Mouse (Mus musculus): ENCODE results near the gene Mzf1. TPM values are rescaled to one million over a fixed set of nuclear protein-coding genes. Genes with fewer than 3 reads are reported as not detected.
"Not testable (repeated sequence)": the region's sequence is repeated elsewhere in the genome, so short reads cannot be mapped to it uniquely, and the experiment has no call there.

Gene Mzf1
- 5.3 and 7.1 TPM in 2 replicates for polyA plus RNA-seq (2012; rRNA removed)
- polyA plus RNA-seq (2014; fragmentation: Nextera tagmentation; extraction: Ambion mirVana) = 1.9 and 2.5 TPM in 2 replicates

- ATAC-seq (ENCODE audit: low FRiP score, low read depth) = peak; percentile 98
- peak; percentile 96 for DNase-seq (ENCODE audit: low spot score)
- Histone ChIP-seq H3K4me3 (replicated peaks; ENCODE audit: low read length) (peak within 1 kb of the TSS; percentile 61), H3K9me3 (ENCODE audit: control insufficient read depth, low read length) (no peaks in the 10 kb centered on the region), H3K36me3 (ENCODE audit: control insufficient read depth, insufficient read depth, low read length) (no peaks in the 10 kb centered on the region), H3K27ac (replicated peaks; ENCODE audit: low read depth, low read length) (peak within 1 kb of the TSS; percentile 75), H3K4me2 (replicated peaks; ENCODE audit: low read depth, low read length, severe bottlenecking) (peak within 1 kb of the TSS; percentile 51), H3K9ac (ENCODE audit: low read depth, low read length, severe bottlenecking) (peak within 1 kb of the TSS; percentile 61), H3K4me1 (ENCODE audit: control insufficient read depth, insufficient read depth, low read length) (0 out of 2 replicates have a peak, but pooled peaks cover 3% of the 10 kb centered on the region), H3K27me3 (ENCODE audit: control insufficient read depth, insufficient read depth, low read length) (no peaks in the 10 kb centered on the region)
- WGBS = under 1% methylated on average over 38 of the region's 41 CpGs
- TF ChIP-seq POLR2A (IDR thresholded peaks at IDR 0.05; ENCODE audit: borderline replicate concordance, extremely low read depth, insufficient read depth, insufficient read length) = peak; percentile 54; the same call in 1 of the 2 replicates
Measured at GRCm38 (mm10) chr7:13054287-13055010, at the start of gene Mzf1. TSS of gene Mzf1 (minus strand) at chr7:13054764.

GRCm38 (mm10) chr7:13095073-13095472 is 40.5 kb upstream of the Mzf1 start, which contains the start of gene Vmn1r85:
TSS of gene Vmn1r85 (minus strand) at chr7:13095173.
- no peak within 1 kb of the TSS for H3K4me2 ChIP-seq (replicated peaks; ENCODE audit: low read depth, low read length, severe bottlenecking)
- DNase-seq (ENCODE audit: low spot score) (no peak), ATAC-seq (ENCODE audit: low FRiP score, low read depth) (no peak)
- H3K9me3 ChIP-seq (ENCODE audit: control insufficient read depth, low read length) = no peaks in the 10 kb centered on the region
- whole genome bisulfite sequencing = 60% methylated on average over 3 of the region's 3 CpGs
- no peaks in the 10 kb centered on the region for H3K36me3 ChIP-seq (ENCODE audit: control insufficient read depth, insufficient read depth, low read length)
- no peaks in the 10 kb centered on the region for H3K27me3 ChIP-seq (ENCODE audit: control insufficient read depth, insufficient read depth, low read length)
- H3K27ac ChIP-seq (replicated peaks; ENCODE audit: low read depth, low read length) = no peak within 1 kb of the TSS
- no peak within 1 kb of the TSS for H3K9ac ChIP-seq (ENCODE audit: low read depth, low read length, severe bottlenecking)
- no peak within 1 kb of the TSS for H3K4me3 ChIP-seq (replicated peaks; ENCODE audit: low read length)
- TF ChIP-seq POLR2A (IDR thresholded peaks at IDR 0.05; ENCODE audit: borderline replicate concordance, extremely low read depth, insufficient read depth, insufficient read length) = no peak
- no peaks in the 10 kb centered on the region for H3K4me1 ChIP-seq (ENCODE audit: control insufficient read depth, insufficient read depth, low read length)

- no peak overlapping the region for H3K4me3 ChIP-seq (replicated peaks; ENCODE audit: low read length)
- no peak for TF ChIP-seq POLR2A (IDR thresholded peaks at IDR 0.05; ENCODE audit: borderline replicate concordance, extremely low read depth, insufficient read depth, insufficient read length)
- H3K9me3 ChIP-seq (ENCODE audit: control insufficient read depth, low read length) = no peaks in the 10 kb centered on the region
- H3K4me1 ChIP-seq (ENCODE audit: control insufficient read depth, insufficient read depth, low read length) = no peaks in the 10 kb centered on the region
- no peaks in the 10 kb centered on the region for H3K36me3 ChIP-seq (ENCODE audit: control insufficient read depth, insufficient read depth, low read length)
- H3K9ac ChIP-seq (ENCODE audit: low read depth, low read length, severe bottlenecking) = no peak overlapping the region
- 65% methylated on average over 5 of the region's 5 CpGs for WGBS
- ATAC-seq (ENCODE audit: low FRiP score, low read depth) (no peak), DNase-seq (ENCODE audit: low spot score) (no peak)
- H3K27ac ChIP-seq (replicated peaks; ENCODE audit: low read depth, low read length) = no peak overlapping the region
- H3K4me2 ChIP-seq (replicated peaks; ENCODE audit: low read depth, low read length, severe bottlenecking) = no peak overlapping the region
- no peaks in the 10 kb centered on the region for H3K27me3 ChIP-seq (ENCODE audit: control insufficient read depth, insufficient read depth, low read length)
Measured at GRCm38 (mm10) chr7:13072293-13072692, 17.7 kb upstream of the Mzf1 start.

GRCm38 (mm10) chr7:13063399-13063798 is 8.8 kb upstream of the Mzf1 start:
- H3K36me3 ChIP-seq (ENCODE audit: control insufficient read depth, insufficient read depth, low read length); H3K4me1 ChIP-seq (ENCODE audit: control insufficient read depth, insufficient read depth, low read length); H3K4me3 ChIP-seq (replicated peaks; ENCODE audit: low read length); ATAC-seq (ENCODE audit: low FRiP score, low read depth); DNase-seq (ENCODE audit: low spot score); H3K4me2 ChIP-seq (replicated peaks; ENCODE audit: low read depth, low read length, severe bottlenecking); H3K9ac ChIP-seq (ENCODE audit: low read depth, low read length, severe bottlenecking); H3K9me3 ChIP-seq (ENCODE audit: control insufficient read depth, low read length); H3K27ac ChIP-seq (replicated peaks; ENCODE audit: low read depth, low read length); H3K27me3 ChIP-seq (ENCODE audit: control insufficient read depth, insufficient read depth, low read length): not testable (repeated sequence)
- WGBS = 56% methylated on average over 2 of the region's 2 CpGs

- 90% methylated on average over 9 of the region's 9 CpGs for WGBS
- DNase-seq (ENCODE audit: low spot score) (no peak), ATAC-seq (ENCODE audit: low FRiP score, low read depth) (no peak)
- H3K9me3 ChIP-seq (ENCODE audit: control insufficient read depth, low read length) = no peaks in the 10 kb centered on the region
- TF ChIP-seq POLR2A (IDR thresholded peaks at IDR 0.05; ENCODE audit: borderline replicate concordance, extremely low read depth, insufficient read depth, insufficient read length) = no peak
- H3K36me3 ChIP-seq (ENCODE audit: control insufficient read depth, insufficient read depth, low read length) = no peaks in the 10 kb centered on the region
- H3K4me2 ChIP-seq (replicated peaks; ENCODE audit: low read depth, low read length, severe bottlenecking) = no peak overlapping the region
- H3K9ac ChIP-seq (ENCODE audit: low read depth, low read length, severe bottlenecking) = no peak overlapping the region
- H3K27me3 ChIP-seq (ENCODE audit: control insufficient read depth, insufficient read depth, low read length) = no peaks in the 10 kb centered on the region
- no peak overlapping the region for H3K27ac ChIP-seq (replicated peaks; ENCODE audit: low read depth, low read length)
- no peak overlapping the region for H3K4me3 ChIP-seq (replicated peaks; ENCODE audit: low read length)
- H3K4me1 ChIP-seq (ENCODE audit: control insufficient read depth, insufficient read depth, low read length) = no peaks in the 10 kb centered on the region
Measured at GRCm38 (mm10) chr7:13059536-13059935, 5.0 kb upstream of the Mzf1 start.

Data from limb, embryonic 14.5 days (tissue).